Mouse (Mus musculus): ENCODE measurements around the gene Cmas. TPM values are rescaled to one million over a fixed set of nuclear protein-coding genes. Genes with fewer than 3 reads are reported as not detected.

The Cmas gene
- polyA plus RNA-seq, 1 experiment from 2014 or later: 94.4 TPM

GRCm38 (mm10) chr6:142751365-142751764, 5.1 kb upstream of the Cmas start:
- no peak for DNase-seq (ENCODE audit: low spot score)

DNA sequence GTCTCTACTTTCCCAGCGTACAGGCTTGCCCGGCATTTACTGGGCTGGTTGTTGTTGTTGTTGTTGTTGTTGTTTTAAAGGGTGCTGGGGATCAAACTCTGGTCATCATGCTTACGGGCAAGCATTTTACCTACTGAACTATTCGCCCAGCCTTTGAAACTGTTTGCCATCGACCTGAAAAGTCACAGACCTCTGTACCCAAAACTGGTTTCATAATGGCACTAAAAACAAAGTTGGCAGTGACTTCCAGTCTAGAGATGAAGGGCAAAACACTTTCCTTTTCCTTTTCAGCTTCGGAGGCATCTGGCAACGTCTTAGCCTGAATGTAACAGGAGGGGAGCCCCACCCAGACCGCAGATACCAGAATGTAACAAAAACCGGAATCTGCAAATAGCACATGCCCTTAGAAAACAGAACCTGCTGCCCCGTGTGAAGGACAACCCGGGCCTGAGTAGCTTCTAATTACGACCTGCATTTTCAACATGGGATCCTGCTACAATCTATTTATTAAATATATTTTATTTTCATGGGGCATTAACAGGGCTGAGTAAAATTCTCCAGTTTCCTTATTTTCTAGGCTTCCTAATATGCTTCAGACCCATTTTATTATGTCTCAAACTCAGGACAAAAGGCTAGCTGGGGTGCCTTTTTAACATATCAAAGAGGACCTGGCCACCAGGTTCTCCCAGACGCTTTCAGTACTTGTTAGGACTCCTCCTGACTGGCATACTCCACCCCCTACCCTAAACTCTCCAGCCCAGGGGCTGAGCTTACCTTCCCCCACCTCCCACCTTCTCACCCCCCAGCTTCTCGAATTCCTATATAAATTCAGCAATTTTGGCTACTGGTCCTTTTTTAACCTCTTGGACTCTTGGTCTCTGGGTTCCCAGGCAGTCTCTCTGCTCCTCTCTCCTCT, 3.9 kb upstream of the Cmas start:
- peak; percentile 58 for DNase-seq (ENCODE audit: low spot score)

- DNase-seq (ENCODE audit: low spot score): peak; percentile 72
Observed at GRCm38 (mm10) chr6:142757334-142757965, 964 bp downstream of the Cmas start.

DNA sequence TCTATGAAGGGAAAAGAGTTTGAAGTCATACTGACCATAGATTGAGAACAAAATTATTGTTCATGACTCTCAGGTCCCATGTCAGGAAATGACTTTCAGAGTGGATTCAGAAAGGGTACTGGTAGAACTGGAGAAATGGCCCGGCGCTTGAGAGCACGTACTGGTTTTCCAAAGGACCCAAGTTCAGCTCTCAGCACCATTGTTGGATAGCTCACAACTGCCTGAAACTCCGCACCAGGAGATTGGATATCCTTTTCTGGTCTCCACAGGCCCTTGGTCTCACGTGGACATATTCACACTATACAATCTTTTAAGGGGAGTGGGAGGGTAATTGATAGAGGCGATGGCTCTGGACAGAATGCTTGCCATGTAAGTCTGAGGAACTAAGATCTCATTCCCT, 1.5 kb downstream of the Cmas start:
- no peak for DNase-seq (ENCODE audit: low spot score)

GRCm38 (mm10) chr6:142758562-142758961, 2.1 kb downstream of the Cmas start:
- no peak for DNase-seq (ENCODE audit: low spot score)

DNA sequence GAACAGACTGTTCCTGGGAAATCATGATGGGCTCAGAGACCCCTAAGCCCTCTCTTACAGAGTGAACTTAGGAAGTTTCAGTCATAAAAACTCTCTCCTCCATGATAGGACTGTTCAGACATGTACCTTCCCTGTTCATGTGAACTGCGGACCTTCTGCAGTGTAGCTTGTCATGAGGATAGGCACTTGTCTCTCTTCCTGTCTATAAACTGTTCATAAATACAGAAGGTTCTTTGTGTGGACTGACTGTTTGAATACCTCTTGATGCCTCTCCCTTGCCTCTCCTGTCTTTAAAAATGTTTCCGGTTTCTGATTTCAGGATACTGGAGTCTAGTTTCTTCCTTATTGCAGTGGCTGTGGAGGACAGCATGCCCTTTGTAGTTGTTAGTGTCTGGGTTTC, 3.1 kb downstream of the Cmas start:
- DNase-seq (ENCODE audit: low spot score): no peak

- DNase-seq (ENCODE audit: low spot score): no peak
Observed at GRCm38 (mm10) chr6:142764933-142765332, 8.4 kb downstream of the Cmas start.

- DNase-seq (ENCODE audit: low spot score): no peak
Observed at GRCm38 (mm10) chr6:142767305-142767704, 10.8 kb downstream of the Cmas start.

GRCm38 (mm10) chr6:142769896-142770295, 13.4 kb downstream of the Cmas start:
- no peak for DNase-seq (ENCODE audit: low spot score)

DNA sequence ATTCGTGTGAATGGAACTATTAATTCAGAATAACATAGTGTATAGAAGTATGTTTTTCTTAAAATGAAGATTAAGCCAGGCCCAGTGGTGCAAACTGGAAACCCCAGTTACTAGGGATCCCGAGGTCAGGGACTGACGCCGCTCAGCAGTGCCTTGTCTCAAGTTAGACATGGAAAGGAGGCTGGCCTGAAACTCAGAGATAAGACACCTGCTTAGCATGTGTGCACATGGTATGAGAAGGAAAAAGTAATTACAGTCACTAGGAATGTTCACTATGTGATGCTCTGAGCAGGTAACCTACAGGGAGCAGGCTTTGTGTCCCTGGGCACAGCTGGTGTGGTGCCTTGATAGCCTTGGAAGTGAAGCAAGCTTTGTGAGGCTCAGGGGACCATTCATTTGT, 15.2 kb downstream of the Cmas start:
- DNase-seq (ENCODE audit: low spot score): no peak

DNA sequence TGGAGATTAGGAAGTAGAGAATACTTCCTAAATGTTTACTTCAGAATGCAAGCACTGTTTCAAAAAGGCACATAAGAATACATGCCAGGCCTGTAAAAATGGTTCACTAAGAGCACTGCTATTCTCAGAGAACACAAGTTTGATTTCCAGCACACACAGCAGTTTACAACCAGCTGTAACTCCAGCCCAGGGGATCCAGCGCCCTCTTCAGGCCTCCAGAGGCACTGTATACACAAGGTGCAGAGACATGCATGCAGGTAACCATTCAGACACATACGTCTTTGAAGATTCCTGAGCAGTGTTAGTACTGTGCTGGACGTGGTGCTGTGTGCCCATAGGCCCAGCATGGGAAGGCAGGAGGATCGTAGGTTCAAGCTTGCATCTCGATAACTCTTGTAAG, 17.1 kb downstream of the Cmas start:
- DNase-seq (ENCODE audit: low spot score): no peak

DNA sequence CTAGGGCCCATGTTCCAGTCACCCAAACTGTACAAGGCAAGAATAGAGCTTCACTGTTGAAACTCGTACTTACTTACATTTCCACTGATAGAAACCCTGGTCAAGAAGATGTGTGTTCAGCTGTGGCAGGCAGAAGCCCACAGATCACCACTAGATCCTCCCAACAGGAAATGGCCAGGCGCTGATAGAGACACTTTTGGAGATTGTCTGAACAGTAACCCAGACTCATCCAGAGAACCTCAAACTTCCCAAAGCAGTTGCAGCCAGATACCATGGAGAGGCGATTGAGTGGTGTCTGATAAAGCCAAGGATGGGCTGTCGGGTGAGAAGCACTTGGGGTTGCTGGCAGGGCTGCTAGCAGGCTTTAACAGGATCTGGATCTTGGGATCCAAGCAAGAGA, 20.4 kb downstream of the Cmas start:
- no peak for DNase-seq (ENCODE audit: low spot score)

DNA sequence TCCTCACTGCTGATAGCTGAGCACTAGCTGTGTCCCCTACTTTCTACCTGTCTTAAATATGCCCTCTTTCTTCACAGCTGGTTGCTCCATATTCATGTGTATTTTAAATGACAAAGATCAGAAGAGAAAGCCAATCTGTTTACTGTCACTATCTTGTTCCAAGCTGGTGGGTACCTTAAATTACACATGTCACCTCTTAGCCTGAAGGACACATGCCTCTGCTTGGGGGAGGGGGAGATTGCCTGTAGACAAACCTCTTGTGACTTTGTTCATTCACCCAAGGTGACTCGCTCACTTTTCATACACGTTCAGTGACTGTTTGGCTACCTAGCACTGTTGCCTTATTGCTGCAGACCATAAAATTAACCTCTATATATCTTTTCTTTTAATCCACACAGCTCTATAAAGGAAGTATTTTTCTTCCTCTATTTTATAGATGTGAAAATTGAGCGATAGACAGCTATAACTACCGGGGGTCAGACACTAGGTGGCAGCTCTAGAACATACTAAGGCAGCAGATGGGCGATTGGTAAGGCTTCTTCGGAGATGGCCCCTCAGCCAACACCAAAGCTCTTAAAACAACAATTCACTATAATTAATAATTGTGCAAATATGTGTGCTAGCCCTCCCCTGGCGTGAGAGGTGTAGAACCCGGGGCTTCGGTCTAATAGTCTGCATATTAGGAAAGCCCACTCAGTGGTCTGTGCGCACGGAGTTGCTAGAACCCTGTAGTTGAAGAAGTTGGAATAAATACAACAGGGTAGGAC, 22.7 kb downstream of the Cmas start:
- peak; percentile 68 for DNase-seq (ENCODE audit: low spot score)

- peak; percentile 75 for DNase-seq (ENCODE audit: low spot score)
Observed at GRCm38 (mm10) chr6:142779812-142780573, 23.5 kb downstream of the Cmas start.

DNA sequence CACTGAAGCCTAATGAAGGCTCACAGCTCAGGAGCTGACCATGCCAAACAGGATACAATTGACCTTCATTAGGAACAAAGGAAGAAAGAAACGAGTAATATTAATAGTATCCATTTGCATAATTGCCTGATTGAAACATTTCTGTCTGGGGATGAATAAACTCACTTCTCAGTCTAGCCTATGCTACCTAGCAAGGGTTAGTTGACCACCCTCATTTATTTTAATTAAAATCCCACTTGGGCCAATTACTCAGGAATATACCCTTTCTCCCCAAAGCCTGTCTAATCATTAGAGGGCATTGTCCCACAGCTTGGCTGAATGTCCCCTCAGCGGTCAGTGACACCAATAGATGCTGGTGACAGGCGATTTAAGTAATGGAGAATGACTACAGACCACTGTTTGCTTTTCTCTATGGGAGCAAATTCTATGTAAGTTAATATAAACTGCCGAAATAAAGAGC, 24.1 kb downstream of the Cmas start:
- no peak for DNase-seq (ENCODE audit: low spot score)

- DNase-seq (ENCODE audit: low spot score): no peak
Observed at GRCm38 (mm10) chr6:142781286-142781685, 24.8 kb downstream of the Cmas start.

DNA sequence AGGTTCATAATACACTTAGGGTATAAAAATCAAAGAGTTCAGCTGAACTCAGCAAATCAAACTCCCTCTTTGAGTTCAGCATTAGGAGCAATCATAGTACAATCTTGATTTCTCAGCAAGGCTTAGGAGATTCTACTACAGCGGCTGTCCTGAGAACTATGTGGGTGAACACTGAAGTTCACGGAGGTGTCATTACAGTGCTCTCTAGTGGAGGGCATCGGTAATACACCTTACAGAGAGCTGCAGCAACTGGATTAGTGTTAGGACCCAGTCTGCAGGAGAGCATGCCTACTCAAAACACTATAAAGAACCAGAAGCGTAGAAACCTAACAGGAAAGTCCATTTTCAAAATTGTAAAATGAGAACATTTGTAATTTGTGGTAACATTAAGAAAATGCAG, 28.9 kb downstream of the Cmas start:
- peak; percentile 80 for DNase-seq (ENCODE audit: low spot score)

GRCm38 (mm10) chr6:142786106-142786505, 29.6 kb downstream of the Cmas start:
- DNase-seq (ENCODE audit: low spot score): no peak

DNA sequence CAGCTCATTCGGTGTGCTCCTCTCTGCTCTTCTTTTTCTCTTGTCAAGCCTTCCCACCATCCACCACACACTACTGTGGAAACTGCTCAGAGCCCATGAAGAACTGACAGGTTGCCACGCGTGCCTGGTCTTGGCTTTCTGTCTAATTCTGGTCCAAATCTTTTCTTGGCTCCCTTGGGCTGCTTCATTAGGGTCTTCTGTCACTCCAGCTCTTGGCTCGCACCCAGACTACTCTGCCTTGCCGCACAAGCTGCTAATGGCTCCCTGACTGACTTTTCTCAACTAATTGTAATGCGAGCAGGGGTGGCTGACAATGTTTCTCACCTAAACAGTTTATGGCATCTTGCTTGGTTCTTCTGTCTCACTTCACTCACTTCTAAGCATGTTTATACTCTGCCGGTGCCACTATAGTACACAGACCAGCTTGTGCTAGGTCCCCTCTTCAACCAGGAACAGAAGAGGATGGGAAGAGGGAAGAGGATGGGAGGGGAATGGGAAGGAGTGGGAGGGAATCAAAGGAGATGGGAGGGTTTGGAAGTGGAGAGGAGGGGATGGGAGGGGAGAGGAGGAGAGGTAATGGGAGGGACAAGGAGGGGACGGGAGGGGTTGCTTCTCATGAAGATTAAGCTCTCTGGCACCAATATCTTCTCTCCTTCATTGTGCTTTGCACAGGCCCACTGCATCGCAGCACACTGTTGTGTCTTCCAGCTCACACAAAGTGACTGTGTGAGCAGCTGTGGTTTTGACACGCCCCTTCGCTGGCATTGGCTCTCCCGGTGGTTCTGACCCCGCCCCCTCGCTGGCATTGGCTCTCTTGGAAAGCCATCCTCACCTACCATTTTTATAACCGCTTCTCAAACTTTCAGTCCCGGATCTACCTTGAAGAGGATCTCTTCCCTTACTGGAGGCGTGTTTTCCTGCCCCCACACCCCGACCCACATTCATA, 31.8 kb downstream of the Cmas start:
- DNase-seq (ENCODE audit: low spot score): no peak

GRCm38 (mm10) chr6:142789736-142790135, 33.2 kb downstream of the Cmas start:
- DNase-seq (ENCODE audit: low spot score): no peak

Data from thymus, postnatal 0 days (tissue).